Mouse (Mus musculus): Measurements from ENCODE around the gene Rwdd3.

The Rwdd3 gene

DNA sequence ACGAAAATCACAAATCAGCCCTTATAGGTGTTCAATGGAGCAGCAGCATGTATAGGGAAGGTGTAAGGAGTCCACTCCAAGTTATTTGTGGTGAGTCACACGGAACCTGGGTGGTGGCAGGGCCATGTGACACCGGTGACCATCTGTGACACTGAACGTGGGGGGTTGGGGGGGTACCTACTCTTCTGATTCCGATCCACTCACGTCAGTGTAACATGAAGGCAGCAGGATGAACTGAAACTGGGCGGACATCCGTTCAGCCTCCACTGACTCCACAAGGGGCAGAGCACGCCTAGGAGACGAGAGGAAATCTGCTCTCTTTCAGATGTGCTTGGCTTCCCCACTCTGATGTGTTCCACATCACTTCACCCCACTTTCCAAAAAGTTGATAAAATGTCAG is 11.9 kb downstream of the Rwdd3 start:
- no peak for DNase-seq (ENCODE audit: low read depth)

DNA sequence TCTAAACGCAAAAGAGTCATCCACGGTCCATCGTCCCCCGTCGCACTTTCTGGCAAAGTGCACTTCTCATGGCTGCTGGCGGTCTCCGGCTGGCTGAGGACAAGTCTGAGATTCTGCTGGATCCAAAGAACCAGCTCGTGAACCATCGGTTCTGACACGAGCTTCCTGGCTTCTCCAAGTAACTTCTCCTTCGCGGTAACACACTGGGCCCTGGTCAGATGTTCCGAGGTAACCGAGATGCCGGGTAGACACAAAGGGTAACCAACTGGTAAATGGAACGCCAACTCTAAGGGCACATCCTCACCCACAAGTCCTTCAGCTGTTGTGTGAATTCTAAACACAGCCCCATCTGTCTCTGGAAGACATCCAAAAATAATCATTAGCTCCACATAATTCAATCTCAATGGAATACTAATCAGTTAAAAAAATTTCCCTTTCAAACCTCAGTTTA is 12.6 kb downstream of the Rwdd3 start:
- DNase-seq (ENCODE audit: low read depth) = no peak

DNA sequence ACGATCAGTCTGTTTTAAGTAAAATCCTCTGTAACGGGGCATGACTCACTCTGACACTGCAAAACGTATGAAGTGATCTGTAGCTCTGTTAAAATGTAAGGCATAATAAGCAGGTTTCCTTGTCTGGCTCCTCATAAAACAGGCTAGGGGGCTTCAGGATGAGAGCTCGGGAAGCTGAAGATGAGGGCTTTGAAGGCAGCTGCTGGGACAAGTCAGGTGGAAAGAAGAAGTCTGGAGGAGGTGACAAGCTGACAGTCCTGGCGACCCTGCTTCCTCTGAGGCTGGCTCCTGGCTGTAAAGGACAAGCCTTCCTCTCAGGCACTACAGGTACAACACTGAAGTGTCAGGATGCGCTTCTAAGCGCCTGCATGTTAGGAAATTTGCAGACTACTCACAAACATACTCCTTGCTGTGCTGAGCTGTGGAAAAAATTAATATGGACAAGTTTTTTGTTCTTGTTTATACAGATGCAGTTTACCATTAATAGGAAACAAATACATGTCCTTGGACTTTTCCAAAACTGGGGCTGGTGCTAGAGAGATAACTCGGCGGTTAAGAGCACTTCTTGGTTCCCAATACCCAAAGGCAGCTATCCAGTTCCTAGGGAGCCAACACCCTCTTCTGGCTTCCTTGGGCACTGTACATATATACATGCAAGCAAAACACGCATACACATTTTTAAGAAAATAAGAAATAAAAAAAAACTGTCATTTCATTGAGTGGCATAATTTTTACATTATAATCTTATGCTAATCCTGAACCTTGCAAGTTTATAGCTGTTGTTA is 13.8 kb downstream of the Rwdd3 start:
- no peak for DNase-seq (ENCODE audit: low read depth)

DNA sequence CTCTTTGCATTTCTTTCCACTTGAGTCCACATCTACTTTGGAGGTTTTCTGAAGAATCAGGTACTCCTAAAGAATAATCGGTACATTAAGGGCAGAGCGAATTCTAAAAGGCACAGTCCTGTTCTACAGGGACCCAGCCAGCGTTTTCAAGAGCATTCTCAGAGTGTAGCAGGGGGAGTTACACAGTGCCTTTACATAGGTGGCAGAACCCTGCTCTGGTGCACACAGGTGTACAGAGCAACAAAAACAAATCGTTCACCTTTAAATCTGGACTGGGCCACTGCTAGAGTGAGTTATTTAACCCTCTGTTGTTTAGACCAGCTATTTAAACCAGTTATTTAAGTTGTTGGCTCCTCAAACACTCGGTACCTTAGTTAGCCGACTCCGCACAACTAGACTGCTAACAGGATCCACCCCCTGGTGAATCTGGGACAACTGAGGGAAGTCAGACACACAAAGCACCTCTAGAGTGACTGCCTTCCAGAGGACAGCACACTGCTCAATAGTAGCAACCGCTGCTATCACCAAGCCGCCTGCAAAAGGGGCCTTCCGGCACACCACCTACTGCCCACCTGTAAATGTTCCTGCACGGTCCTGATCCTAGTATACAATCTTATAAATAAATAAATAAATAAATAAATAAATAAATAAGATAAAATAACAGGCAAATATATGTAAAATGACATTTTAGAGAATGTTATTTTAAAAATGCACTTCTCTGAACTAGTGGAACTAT is 14.9 kb downstream of the Rwdd3 start:
- DNase-seq (ENCODE audit: low read depth) = no peak

DNA sequence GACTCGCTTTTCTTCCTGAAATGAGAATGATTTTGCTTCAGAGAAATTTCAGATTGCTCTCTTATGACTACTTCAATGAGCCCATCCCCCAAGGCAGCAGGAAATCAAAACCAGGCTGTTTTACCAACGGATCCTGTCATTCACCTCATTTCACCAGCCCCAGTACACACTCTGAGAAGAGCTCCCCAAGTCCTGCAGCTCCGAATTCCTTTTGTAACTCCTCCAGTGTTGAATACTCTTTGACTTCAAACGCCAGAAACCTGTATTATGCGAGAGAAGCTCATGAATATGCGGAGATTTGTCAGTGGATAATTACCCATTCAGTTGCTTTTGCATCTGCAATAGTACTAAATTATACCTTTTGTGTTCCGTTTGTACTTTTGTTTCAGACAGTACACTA is 15.5 kb downstream of the Rwdd3 start:
- no peak for DNase-seq (ENCODE audit: low read depth)

GRCm38 (mm10) chr3:121133937-121134336 is 37.6 kb downstream of the Rwdd3 start:
- DNase-seq (ENCODE audit: low read depth) = no peak

DNA sequence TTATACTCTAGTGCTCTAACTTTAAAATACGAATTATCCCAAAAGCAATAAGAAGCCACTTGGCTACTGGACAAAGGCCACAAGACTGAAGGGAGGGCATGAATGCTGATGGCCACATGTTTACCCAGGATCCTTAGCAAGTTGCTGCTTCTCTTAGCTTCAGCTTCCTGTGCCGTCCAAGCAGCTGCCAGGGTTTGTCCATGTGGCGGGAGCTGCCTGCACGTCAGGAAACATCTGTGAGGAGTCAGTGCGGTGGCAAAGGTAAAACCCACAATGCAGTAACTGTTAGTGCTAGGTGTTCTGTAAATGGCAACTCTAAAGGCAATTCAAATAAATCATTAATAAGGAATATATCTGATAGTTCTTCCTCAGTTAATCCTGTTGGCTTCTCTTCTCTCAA is 38.5 kb downstream of the Rwdd3 start:
- no peak for DNase-seq (ENCODE audit: low read depth)

GRCm38 (mm10) chr3:121127171-121127570 is 44.3 kb downstream of the Rwdd3 start:
- DNase-seq (ENCODE audit: low read depth) = no peak

DNA sequence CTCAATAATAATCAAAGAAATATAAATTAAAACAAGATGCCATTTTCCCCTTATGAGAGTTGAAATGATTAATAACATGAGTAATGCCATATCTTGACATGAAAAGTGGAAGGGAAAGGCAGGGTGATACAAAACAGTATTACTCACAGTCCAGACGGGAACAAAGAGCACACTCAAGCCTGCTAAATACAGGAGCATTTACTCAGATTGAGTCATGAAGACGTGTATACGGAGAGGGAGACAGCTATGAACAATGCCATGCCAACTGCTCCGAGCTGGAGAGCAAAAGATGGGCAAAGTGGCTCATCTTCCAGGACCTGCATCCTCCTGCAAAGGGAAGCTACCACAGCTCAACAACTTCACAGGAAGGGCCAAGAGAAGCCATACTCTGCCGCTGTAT is 45.0 kb downstream of the Rwdd3 start:
- DNase-seq (ENCODE audit: low read depth) = no peak

DNA sequence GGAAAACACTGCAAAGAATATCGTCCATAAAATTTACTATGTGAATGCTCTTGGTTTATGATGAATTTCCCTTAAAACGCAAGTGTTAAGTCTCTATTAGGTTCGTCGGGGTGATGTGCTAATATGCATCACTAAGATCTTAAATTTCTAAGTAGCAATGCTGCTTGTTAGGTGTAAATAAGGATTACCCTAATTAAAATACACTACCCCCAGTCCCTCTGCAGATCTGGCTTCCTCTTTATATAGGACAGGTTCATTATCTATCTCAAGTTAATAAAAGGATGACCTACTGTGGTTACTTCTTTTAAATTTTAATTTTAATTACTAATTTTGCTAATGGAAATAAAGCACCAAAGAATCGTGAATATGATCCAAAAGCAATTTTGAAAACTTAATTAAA is 50.4 kb downstream of the Rwdd3 start:
- DNase-seq (ENCODE audit: low read depth) = no peak

DNA sequence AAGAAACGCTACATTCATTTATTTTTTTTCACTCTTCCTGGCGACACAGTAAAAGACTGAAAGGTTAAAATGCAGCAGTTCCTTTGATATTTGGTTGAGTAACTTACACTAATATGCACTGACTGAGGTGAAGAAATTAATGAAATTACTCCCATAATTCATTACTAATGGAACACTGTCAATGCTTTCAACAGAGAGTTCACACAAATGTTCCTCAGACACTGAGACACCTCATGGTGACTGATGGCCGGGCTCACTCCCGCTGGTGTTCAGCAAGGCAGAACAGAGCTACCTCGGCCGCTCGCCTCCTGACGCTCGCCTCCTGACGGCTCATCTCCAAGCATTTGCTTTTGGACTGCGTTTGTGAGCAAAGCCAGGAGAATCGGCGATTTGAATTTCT is 54.9 kb downstream of the Rwdd3 start:
- DNase-seq (ENCODE audit: low read depth) = no peak

- no peak for DNase-seq (ENCODE audit: low read depth)
These were observed 55.4 kb downstream of the Rwdd3 start for GRCm38 (mm10) chr3:121116067-121116466.

GRCm38 (mm10) chr3:121111068-121111467 is 60.4 kb downstream of the Rwdd3 start:
- no peak for DNase-seq (ENCODE audit: low read depth)

GRCm38 (mm10) chr3:121110430-121110829 is 61.1 kb downstream of the Rwdd3 start:
- DNase-seq (ENCODE audit: low read depth) = no peak

DNA sequence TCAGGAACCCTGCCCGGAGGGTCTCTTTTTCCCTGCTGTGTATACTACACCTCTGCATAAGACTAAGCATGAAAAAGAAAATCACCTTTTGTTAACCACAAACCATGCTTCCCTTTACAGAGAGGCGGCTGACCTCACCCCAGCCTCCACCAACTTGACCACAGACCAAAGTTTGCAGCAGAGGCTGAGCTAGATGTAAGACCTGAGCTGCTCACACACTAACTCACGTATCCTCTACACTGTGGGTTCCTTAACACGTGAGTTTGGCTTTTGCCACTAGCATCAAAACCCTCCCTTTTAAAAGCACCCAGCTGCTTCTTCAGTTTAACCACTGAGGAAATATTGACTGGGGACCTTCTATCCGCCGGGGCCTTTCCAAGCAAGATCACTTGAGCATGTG is 64.0 kb downstream of the Rwdd3 start:
- peak; percentile 3 for DNase-seq (ENCODE audit: low read depth)

DNA sequence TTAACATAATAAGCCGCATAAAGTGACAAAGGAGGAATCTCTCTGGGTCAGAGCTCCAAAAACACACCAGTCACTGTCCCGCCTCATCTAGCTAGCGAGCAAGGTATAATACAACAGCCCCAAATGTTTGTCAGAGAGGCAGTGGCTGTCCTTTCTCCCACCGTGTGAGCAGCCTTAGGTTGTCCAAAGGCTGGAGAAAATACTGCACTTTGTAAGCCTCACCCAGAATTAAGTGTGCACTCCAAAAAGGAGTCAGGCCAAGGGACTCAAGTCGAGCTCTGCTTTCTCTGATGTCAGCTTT is 66.1 kb downstream of the Rwdd3 start:
- no peak for DNase-seq (ENCODE audit: low read depth)
